Mouse (Mus musculus): ENCODE measurements around the gene Med28. TPM values are rescaled to one million over a fixed set of nuclear protein-coding genes. Genes with fewer than 3 reads are reported as not detected.

The Med28 gene
- 218 TPM for polyA plus RNA-seq (2017; shearing (Covaris generic))

GRCm38 (mm10) chr5:45519960-45520808 is at the start of gene Med28:
Med28 (plus strand) TSS chr5:45520229.

GRCm38 (mm10) chr5:45493191-45494092 is 26.6 kb upstream of the Med28 start, which contains the start of gene Lap3:
Lap3 (plus strand) TSS chr5:45493374.

Other genes starting within 250 kb of the Med28 start
- gene Qdpr, start 70.0 kb upstream of the Med28 start, polyA plus RNA-seq (2017; shearing (Covaris generic)) = 62.7 TPM
- not detected for gene Clrn2, start 66.5 kb upstream of the Med28 start, polyA plus RNA-seq (2017; shearing (Covaris generic))
- gene Lap3, start 26.9 kb upstream of the Med28 start, polyA plus RNA-seq (2017; shearing (Covaris generic)) = 22.2 TPM
- gene Fam184b, start 119.4 kb downstream of the Med28 start, polyA plus RNA-seq (2017; shearing (Covaris generic)) = not detected
- gene Ncapg, start 149.7 kb downstream of the Med28 start, polyA plus RNA-seq (2017; shearing (Covaris generic)) = 0.49 TPM